Mouse (Mus musculus): Measurements from ENCODE around the gene Gm5901.

GRCm38 (mm10) chr7:105416529-105416928 is 41.7 kb downstream of the Gm5901 start:
- TF ChIP-seq TAL1 (IDR thresholded peaks at IDR 0.05; ENCODE audit: low read length) (no peak), GATA1 (IDR thresholded peaks at IDR 0.05; ENCODE audit: low read length) (no peak)

Measured in erythroblast, embryonic 14.5 days (primary cell).